8 mouse cellular contexts compared by ENCODE assay signal in the genomic region with DNA sequence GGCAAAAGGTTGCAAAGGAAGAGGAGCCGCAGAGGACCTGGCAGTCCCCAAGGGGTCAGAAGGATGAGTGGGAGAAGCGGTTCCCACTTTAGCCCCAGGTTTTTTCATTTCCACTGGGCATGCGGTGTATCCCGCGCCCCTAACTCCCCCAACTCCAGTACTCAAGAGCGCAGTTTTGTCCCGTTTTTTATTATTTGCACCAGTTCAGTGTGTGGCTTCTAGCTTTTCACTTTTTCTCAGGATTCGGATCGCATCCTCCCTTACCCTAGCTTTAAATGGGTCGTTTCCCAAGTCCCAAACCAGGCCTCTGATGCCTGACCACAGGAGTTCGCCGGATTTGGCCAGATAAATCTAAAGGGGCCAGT. TPM values are rescaled to one million over a fixed set of nuclear protein-coding genes. Genes with fewer than 3 reads are reported as not detected.
DNase-seq lines count a peak whose midpoint lies in the region; ATAC-seq and TF ChIP-seq lines count a peak whose summit lies in the region.

No protein-coding gene starts in this region.

- H3K27me3 ChIP-seq in neural tube, embryonic 11.5 days (ENCODE audit: control insufficient read depth, insufficient read depth, low read length) = peaks cover 14% of the 10 kb centered on the region
- H3K27me3 ChIP-seq in limb, embryonic 15.5 days = peaks cover 84% of the 10 kb centered on the region
- peaks cover 45% of the 10 kb centered on the region for H3K27me3 ChIP-seq in stomach, embryonic 16.5 days (ENCODE audit: control insufficient read depth, insufficient read depth, low read length)

- peak overlapping the region; percentile 99 for H3K27ac ChIP-seq in gastrocnemius, adult 2 months
- no peak overlapping the region for H3K27ac ChIP-seq in neural tube, embryonic 11.5 days (ENCODE audit: low read depth, low read length)
- H3K27ac ChIP-seq in limb, embryonic 15.5 days = no peak overlapping the region
- H3K27ac ChIP-seq in stomach, embryonic 16.5 days (ENCODE audit: low read length) = no peak overlapping the region

- under 1% methylated on average over 12 of the region's 12 CpGs for WGBS in neural tube, embryonic 11.5 days
- WGBS in limb, embryonic 15.5 days = 1% methylated on average over 12 of the region's 12 CpGs
- WGBS in stomach, embryonic 16.5 days = 3% methylated on average over 12 of the region's 12 CpGs

- H3K4me3 ChIP-seq in gastrocnemius, adult 2 months = peak overlapping the region; percentile 92
- peak overlapping the region; percentile 76 for H3K4me3 ChIP-seq in neural tube, embryonic 11.5 days (ENCODE audit: low read depth, low read length)
- H3K4me3 ChIP-seq in limb, embryonic 15.5 days = peak overlapping the region; percentile 55
- H3K4me3 ChIP-seq in stomach, embryonic 16.5 days (replicated peaks; ENCODE audit: low read length) = peak overlapping the region; percentile 71

- no peak for DNase-seq in gastrocnemius, adult 2 months
- no peak for DNase-seq in gastrocnemius, adult 8-10 months (ENCODE audit: low spot score in 2 of 2)
- no peak for DNase-seq in neural tube, embryonic 11.5 days (ENCODE audit: low spot score)
- DNase-seq in neural tube, embryonic 10.5 days (ENCODE audit: extremely low spot score, low spot score) = no peak
- DNase-seq in left cerebral cortex, postnatal 4 days = no peak
- no peak for DNase-seq in adrenal gland, postnatal 4 days (ENCODE audit: low spot score in 2 of 2)

- H3K9me3 ChIP-seq in neural tube, embryonic 11.5 days (ENCODE audit: control insufficient read depth, low read length) = no peaks in the 10 kb centered on the region
- H3K9me3 ChIP-seq in limb, embryonic 15.5 days = no peaks in the 10 kb centered on the region
- no peaks in the 10 kb centered on the region for H3K9me3 ChIP-seq in stomach, embryonic 16.5 days (replicated peaks; ENCODE audit: control insufficient read depth, low read length)

- no peak for TF ChIP-seq CTCF in gastrocnemius, adult 2 months (IDR thresholded peaks at IDR 0.05)

- peaks cover 16% of the 10 kb centered on the region for H3K4me1 ChIP-seq in neural tube, embryonic 11.5 days (ENCODE audit: control insufficient read depth, insufficient read depth, low read length)
- peaks cover 36% of the 10 kb centered on the region for H3K4me1 ChIP-seq in limb, embryonic 15.5 days
- H3K4me1 ChIP-seq in stomach, embryonic 16.5 days (ENCODE audit: control insufficient read depth, insufficient read depth, low read length) = peaks cover 15% of the 10 kb centered on the region

- intact Hi-C loops in gastrocnemius, adult 2 months (cut with DNase I) = loop anchor here (1.0 to 2.0 kb wide), 3 partner anchors 96 to 190 kb away; no protein-coding TSS in a partner anchor
- intact Hi-C loops in left cerebral cortex, postnatal 4 days (cut with DNase I) = loop anchor here (5.0 kb wide), 2 partner anchors 99 to 164 kb away; no protein-coding TSS in a partner anchor

- peak; percentile 1; the same call in 1 of the 2 replicates for ATAC-seq in neural tube, embryonic 11.5 days (ENCODE audit: insufficient read depth, low FRiP score, low TSS enrichment)
- no peak; the same call in 1 of the 2 replicates for ATAC-seq in limb, embryonic 15.5 days (ENCODE audit: insufficient number of reproducible peaks, low FRiP score, low TSS enrichment, low read depth)
- no peak for ATAC-seq in stomach, embryonic 16.5 days (ENCODE audit: insufficient read depth, low FRiP score)

- no peaks in the 10 kb centered on the region for H3K36me3 ChIP-seq in neural tube, embryonic 11.5 days (ENCODE audit: control insufficient read depth, insufficient read depth, low read length)
- no peaks in the 10 kb centered on the region; the same call in 1 of the 2 replicates for H3K36me3 ChIP-seq in limb, embryonic 15.5 days
- no peaks in the 10 kb centered on the region for H3K36me3 ChIP-seq in stomach, embryonic 16.5 days (ENCODE audit: control insufficient read depth, insufficient read depth, low read length)

- H3K9ac ChIP-seq in neural tube, embryonic 11.5 days (ENCODE audit: low read length) = peak overlapping the region; percentile 23; the same call in 1 of the 2 replicates
- peak overlapping the region; percentile 4; the same call in 1 of the 2 replicates for H3K9ac ChIP-seq in limb, embryonic 15.5 days
- peak overlapping the region; percentile 76 for H3K9ac ChIP-seq in stomach, embryonic 16.5 days (ENCODE audit: low read length)

- H3K4me2 ChIP-seq in neural tube, embryonic 11.5 days (ENCODE audit: low read depth) = peak overlapping the region; percentile 98
- peak overlapping the region; percentile 96 for H3K4me2 ChIP-seq in limb, embryonic 15.5 days
- H3K4me2 ChIP-seq in stomach, embryonic 16.5 days (ENCODE audit: low read depth, low read length) = peak overlapping the region; percentile 94

RNA-seq across cellular contexts. Expression of gene Zbtb16, which starts 0.5 kb away (rescaled TPM):
- total RNA-seq in gastrocnemius, adult 2 months (2021) = 100 to 1,000 TPM; 163 to 166 TPM
- 100 to 1,000 TPM; 106 to 199 (median 117) TPM for total RNA-seq in gastrocnemius, adult 8-10 months (2022)
- polyA plus RNA-seq in neural tube, embryonic 11.5 days (2014; fragmentation: Nextera tagmentation; extraction: Ambion mirVana) = 7.4 and 8.0 TPM in 2 replicates
- polyA plus RNA-seq in limb, embryonic 15.5 days (2015; fragmentation: Nextera tagmentation; extraction: Ambion mirVana) = 5.7 and 6.3 TPM in 2 replicates
- 5.1 and 5.9 TPM in 2 replicates for polyA plus RNA-seq in stomach, embryonic 16.5 days (2015; fragmentation: Nextera tagmentation; extraction: Ambion mirVana)
- 10 to 100 TPM; 28.9 to 29.6 TPM for total RNA-seq in left cerebral cortex, postnatal 4 days (2021)
- 10 to 100 TPM; 32.4 to 47.4 TPM for total RNA-seq in adrenal gland, postnatal 4 days (2021)

Comparison
In these comparisons a context has a peak if more than half of its experiments do, and no peak if none do; other contexts are left out.
1. H3K9ac ChIP-seq: peak in every context shown above with its lines; median percentile 76 in stomach, embryonic 16.5 days; 23 in neural tube, embryonic 11.5 days; 4 in limb, embryonic 15.5 days.